Mouse (Mus musculus) testis, postnatal 14 days (tissue): ENCODE measurements around the gene Smoc1.

Experiments used
- DNase-seq: peaks from one replicate; pipeline ENCODE4 v3.0.0; 2021; ENCODE audit warnings: low spot score

The Smoc1 gene

DNA sequence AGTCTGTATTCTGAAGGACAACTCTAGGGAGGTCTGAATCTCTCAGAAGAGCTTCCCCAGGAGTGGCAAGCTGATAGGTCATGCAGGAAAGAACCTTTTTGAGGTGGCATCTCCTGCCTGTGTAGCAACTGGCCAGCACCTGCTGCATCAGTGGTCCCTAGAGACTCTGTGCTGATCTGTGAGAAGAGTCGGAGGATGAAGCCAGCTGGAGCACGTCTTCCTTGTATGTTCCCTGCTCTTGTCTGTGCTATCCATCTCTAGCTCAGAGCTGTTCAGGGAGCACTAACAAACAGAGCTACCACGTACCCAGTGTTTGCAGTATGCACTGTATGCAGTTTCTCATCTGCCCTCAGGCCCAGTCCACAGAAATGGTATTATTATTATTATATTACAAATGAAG is 54.4 kb downstream of the Smoc1 start:
- DNase-seq: no peak

DNA sequence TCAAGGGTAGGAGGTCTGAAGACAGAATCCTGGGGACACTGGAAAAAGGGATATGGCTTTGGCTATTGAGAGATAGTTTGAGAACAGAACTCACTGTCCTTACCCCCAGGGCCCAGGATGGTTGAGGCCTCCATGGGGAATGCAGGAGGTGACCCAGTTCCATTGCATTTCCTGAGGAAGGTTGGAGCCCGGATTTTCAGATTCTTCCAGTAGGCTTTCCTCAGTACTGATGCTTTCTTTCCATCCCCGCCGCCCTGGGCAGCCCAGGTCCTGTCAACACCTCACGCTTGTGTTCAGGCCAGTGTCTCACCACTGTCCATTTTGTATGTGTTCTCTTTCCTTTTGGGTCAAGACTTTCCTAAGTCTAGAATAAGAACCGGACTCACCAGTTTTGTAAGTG is 56.5 kb downstream of the Smoc1 start:
- no peak for DNase-seq

DNA sequence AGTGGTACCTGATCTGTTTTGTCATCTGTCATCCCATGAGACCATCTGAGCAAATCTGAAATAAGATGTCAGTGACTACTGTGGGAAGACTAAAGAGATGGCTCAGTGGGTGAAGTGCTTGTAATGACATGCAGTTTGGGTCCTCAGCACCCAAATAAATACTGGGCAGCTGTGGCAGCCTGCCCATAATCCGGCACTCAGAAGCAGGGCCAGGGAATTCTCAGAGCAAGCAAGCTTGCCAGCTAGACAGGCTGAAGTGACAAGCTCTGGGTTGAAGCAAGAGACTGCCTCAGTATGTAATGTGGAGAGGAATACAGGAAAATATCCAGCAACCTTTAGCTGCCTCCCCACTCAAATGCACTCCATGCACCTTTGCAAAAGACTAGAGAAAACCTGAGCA is 58.6 kb downstream of the Smoc1 start:
- no peak for DNase-seq

DNA sequence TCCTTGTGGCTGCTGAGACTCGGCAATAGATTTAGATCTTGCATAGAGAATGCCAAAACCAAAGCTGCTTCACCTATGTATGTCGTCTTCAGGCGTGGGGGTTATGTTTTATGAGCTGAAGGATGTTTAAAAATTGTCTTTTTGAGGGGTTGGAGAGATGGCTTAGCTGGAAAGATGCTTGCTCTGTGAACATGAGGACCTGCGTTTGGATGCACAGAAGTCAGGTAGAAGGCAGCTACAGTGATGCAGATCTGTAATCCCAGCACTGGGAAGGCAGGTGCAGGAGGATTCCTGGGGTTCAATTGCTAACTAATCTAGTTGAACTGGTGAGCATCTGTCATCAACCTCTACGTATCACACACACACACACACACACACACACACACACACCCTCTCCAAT is 61.5 kb downstream of the Smoc1 start:
- DNase-seq: no peak

- DNase-seq: no peak
These were observed 65.0 kb downstream of the Smoc1 start for GRCm38 (mm10) chr12:81091641-81092040.

DNA sequence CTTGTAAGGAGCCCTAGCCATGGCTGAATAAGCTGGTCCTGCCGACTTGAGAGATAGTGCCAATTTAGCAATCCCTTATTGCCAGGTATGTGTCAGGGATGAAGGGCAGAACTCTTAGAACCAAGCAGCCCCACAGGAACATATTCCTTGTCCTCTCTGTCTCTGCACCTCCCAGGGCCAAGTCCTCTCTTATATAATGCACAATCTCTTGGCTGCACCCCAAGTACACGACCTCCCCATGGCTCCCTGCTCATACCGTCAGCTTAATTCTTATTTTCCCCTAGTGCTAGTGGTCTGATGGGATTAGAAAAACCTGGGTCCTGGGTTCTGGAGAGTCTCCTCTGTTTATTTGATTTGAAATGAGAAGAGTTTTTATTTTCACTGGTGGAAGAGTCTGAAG is 66.0 kb downstream of the Smoc1 start:
- DNase-seq: no peak

DNA sequence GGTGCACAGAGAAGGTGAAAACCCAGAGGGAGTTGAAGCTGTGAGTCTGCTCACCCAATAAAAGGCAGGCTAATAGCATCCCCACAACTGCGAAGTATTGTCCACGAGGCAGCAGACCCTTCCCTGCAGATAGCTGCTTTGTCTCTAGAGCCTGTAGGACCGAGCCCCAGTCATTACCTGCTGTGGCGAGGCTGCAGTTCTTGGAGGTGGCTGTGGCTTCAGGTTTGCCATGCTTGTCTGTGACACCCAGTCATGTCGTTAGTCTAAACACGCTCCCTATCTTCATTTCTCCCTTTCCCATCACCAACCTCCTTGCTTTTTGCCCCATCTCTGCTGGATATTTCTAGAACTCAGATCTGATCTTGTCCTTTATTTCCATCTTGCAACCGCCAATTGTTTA is 66.6 kb downstream of the Smoc1 start:
- DNase-seq: no peak

DNA sequence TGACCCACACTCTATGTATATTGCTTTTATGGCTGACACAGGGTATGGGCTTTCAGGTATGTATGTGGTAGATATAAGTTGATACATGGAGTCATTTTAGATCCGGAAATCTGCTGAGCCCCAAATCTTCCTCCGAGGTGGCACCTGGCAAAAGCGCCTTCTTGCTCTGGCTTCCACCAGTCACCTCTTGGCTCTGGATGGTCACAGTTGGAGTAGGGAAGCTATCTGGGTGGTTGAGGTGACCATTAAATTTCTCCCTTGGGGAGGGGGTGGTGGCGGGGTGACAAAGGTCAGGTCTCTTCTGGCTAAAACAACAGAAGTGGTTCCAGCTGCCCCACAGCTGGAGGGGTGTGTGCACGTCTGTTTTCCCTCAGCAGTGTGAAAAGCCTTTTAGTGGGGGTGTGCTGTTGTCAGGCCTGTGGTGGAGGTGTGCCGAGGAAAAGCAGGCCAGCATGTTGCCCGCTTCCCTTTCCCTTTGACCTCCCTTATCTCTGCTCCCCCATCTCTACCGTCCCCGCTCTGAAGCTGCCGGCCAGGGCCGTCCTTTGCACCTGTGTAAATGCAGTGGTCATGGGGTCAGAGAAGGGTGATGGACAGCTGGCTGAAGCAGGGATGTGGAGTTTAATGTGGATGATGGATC is 68.3 kb downstream of the Smoc1 start:
- no peak for DNase-seq

DNA sequence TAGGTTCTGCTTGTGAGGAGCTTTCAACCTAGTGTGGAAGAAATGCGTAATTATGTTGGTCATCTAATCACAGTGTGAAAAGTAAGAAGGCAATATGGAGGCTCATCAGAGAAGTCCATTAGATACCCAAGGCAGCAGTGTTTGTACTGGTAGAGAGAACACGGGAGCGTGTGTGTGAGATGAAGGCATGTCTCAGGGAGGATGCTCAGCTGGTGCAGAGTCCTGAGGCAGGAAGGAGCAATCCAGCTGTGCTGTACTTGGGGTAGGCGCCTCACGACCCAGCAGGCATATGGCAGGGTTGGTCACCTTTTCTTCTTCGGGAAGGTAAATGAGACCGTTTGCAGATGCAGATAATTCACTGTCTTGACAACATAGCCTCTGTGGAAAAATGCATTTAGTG is 70.7 kb downstream of the Smoc1 start:
- DNase-seq: no peak

GRCm38 (mm10) chr12:81097738-81098137 is 71.1 kb downstream of the Smoc1 start:
- DNase-seq: no peak

GRCm38 (mm10) chr12:81099161-81099560 is 72.6 kb downstream of the Smoc1 start:
- DNase-seq: no peak

DNA sequence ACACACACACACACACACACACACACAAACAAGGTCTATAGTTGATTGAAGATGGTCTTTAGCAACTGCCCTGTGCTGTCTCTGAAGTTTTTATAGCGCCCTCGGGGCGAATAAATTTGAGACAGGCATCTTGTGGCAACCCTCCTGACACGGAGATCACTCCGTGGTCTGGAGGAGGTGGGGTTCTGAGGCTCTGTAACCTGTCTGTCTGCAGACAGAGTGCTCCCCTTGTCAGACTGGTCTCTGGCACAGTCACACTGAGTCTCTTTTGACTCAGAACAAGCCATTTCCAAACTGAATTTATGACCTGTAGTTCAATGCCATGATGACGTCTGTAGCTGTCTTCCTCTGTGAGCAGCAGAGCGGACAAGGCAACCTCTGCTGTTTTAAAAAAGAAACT is 75.1 kb downstream of the Smoc1 start:
- no peak for DNase-seq

GRCm38 (mm10) chr12:81104546-81104945 is 77.9 kb downstream of the Smoc1 start:
- no peak for DNase-seq

DNA sequence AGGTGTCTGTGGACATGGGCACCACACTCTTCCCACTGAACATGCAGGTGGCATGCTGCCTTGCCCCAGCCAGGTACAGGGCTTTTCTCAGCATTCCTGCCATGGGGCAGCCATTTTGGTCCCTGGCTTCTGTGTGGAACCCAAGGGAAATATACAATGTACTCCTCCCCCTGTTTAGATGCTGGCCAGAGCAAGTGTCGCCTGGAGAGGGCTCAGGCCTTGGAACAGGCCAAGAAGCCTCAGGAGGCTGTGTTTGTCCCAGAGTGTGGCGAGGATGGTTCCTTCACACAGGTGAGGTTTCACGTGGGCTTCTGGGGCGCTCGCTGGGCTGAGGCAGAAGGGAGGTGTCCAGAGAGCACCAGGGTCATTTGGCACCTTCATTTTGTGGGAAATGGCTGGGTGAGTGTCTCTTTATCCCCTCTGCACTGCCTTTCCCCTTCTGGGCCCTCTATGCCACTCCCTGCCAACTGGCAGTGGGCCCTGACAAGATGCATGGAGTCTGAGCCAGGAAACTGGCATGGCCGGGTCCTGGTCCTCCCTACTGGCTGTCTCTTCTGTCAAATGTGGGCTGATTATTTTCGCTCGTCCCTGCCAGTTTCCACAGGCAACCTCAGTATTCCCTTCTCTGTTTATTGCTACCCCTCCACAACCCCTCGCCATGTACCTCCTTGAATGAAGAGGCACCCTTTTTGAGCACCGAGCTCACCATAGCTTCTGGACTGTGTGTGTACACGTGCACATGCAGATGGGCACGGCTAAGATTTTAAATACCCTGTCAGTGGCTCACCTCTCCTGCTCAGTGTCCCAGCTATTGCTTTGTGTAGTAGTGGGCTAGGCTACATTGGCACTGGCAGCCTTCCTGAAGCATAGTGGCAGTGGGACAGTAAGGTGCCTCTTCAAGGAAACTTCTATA is 79.4 kb downstream of the Smoc1 start:
- no peak for DNase-seq

GRCm38 (mm10) chr12:81107278-81108100 is 80.9 kb downstream of the Smoc1 start:
- no peak for DNase-seq

DNA sequence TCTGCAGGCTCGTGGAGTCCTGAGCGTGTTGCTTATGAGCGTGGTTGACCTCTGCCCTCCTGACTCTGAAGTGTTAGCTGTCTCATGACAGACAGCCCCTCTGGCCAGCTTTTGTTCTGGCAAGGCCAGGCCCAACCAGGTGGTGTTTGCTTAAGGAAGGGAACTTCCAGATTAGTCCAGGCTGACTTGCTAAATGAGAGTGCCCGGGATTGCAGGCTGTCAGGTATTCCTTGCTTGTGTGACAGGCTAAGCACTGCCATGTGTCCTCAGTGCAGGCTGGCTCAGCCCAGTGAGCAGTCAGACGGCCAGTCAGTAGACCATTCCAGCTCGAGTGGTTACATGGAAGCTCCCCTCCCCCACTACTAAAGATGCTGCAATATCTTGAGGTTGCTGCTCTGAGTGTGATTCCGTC is 82.0 kb downstream of the Smoc1 start:
- DNase-seq: no peak

DNA sequence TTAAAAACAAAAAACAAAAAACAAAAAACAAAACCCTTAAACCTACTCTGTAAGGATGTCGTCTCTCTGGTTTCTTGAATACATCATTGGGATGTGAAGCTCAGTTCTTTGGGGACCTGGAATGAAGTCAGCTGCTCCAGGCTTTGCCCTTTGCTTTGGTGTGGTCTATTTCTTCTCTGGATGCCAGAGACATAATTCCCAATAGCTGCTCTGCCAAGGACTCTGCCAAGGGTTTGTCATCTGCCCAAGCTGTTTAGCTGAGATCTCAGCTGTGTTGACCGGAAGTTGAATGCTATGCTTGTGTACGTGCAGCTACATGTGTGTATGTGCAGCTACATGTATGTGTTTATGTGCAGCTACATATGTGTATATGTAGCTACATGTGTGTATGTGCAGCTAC is 83.4 kb downstream of the Smoc1 start:
- DNase-seq: no peak

GRCm38 (mm10) chr12:81112321-81112720 is 85.7 kb downstream of the Smoc1 start:
- no peak for DNase-seq

DNA sequence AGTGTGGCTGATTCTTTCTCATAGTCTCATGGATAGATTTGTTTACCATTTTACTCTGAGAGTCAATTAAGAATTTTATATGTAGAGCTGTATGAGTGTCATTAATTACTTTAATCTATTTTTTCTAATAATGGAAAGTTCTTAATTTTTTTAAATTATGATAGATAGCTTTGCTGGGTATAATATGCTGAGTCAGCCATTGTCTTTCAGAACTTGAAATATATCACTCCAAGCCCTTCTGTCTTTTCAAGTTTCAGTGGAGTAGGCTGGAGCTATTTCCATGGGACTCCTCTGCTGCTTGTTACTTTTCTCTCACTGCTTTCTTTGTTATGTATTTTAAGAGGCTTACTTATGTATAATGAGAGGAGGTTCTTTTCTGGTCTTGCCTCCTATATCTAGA is 93.7 kb downstream of the Smoc1 start:
- no peak for DNase-seq

GRCm38 (mm10) chr12:81123793-81124192 is 97.2 kb downstream of the Smoc1 start:
- no peak for DNase-seq

- DNase-seq: no peak
These were observed 100.2 kb downstream of the Smoc1 start for GRCm38 (mm10) chr12:81126842-81127241.

- DNase-seq: no peak
These were observed 102.1 kb downstream of the Smoc1 start for GRCm38 (mm10) chr12:81128693-81129092.

- no peak for DNase-seq
These were observed 104.1 kb downstream of the Smoc1 start for GRCm38 (mm10) chr12:81130692-81131091.
